Mouse (Mus musculus): ENCODE data around the gene Eif5. TPM values are rescaled to one million over a fixed set of nuclear protein-coding genes. Genes with fewer than 3 reads are reported as not detected.

Gene Eif5
- polyA plus RNA-seq, 1 experiment from 2014 or later = 575 TPM

GRCm38 (mm10) chr12:111527643-111528281, 10.1 kb upstream of the Eif5 start:
- Histone ChIP-seq H3K4me1 (no peaks in the 10 kb centered on the region), H3K4me2 (no peak overlapping the region), H3K9ac (no peak overlapping the region), H3K27ac (no peak overlapping the region), H3K36me3 (no peaks in the 10 kb centered on the region), H3K4me3 (replicated peaks) (no peak overlapping the region), H3K9me3 (no peaks in the 10 kb centered on the region), H3K27me3 (replicated peaks) (no peaks in the 10 kb centered on the region)
- ATAC-seq (ENCODE audit: insufficient read depth, low FRiP score, low read depth) = no peak
- 62% methylated on average over 8 of the region's 8 CpGs for WGBS

GRCm38 (mm10) chr12:111529192-111529591, 8.6 kb upstream of the Eif5 start:
- Histone ChIP-seq H3K9me3 (no peaks in the 10 kb centered on the region), H3K9ac (no peak overlapping the region), H3K4me3 (replicated peaks) (no peak overlapping the region), H3K27ac (no peak overlapping the region), H3K27me3 (replicated peaks) (no peaks in the 10 kb centered on the region), H3K36me3 (no peaks in the 10 kb centered on the region), H3K4me1 (no peaks in the 10 kb centered on the region), H3K4me2 (no peak overlapping the region)
- no peak for ATAC-seq (ENCODE audit: insufficient read depth, low FRiP score, low read depth)
- 15% methylated on average over 8 of the region's 8 CpGs for WGBS

GRCm38 (mm10) chr12:111533096-111533794, 4.6 kb upstream of the Eif5 start:
- H3K4me1 ChIP-seq = 0 out of 2 replicates have a peak, but pooled peaks cover 4% of the 10 kb centered on the region
- no peak overlapping the region for H3K4me3 ChIP-seq (replicated peaks)
- ATAC-seq (ENCODE audit: insufficient read depth, low FRiP score, low read depth) = no peak
- H3K27ac ChIP-seq = no peak overlapping the region
- no peak overlapping the region for H3K9ac ChIP-seq
- H3K36me3 ChIP-seq = no peaks in the 10 kb centered on the region
- no peaks in the 10 kb centered on the region for H3K9me3 ChIP-seq
- H3K27me3 ChIP-seq (replicated peaks) = no peaks in the 10 kb centered on the region
- 62% methylated on average over 11 of the region's 11 CpGs for WGBS
- no peak overlapping the region for H3K4me2 ChIP-seq

- peak overlapping the region; percentile 59 for H3K27ac ChIP-seq
- 48% methylated on average over 6 of the region's 6 CpGs for WGBS
Measured at GRCm38 (mm10) chr12:111535281-111535680, 2.5 kb upstream of the Eif5 start.

GRCm38 (mm10) chr12:111535762-111536161, 2.1 kb upstream of the Eif5 start:
- Histone ChIP-seq H3K27ac (peak overlapping the region; percentile 13; the same call in 1 of the 2 replicates), H3K4me2 (no peak overlapping the region)

More at GRCm38 (mm10) chr12:111535281-111535680, 2.5 kb upstream of the Eif5 start:
- no peak; the same call in 1 of the 2 replicates for ATAC-seq (ENCODE audit: insufficient read depth, low FRiP score, low read depth)
- Histone ChIP-seq H3K4me2 (0 out of 2 replicates have a peak overlapping the region, but pooled peaks have one; percentile 6), H3K36me3 (peaks cover 10% of the 10 kb centered on the region; the same call in 1 of the 2 replicates), H3K4me3 (replicated peaks) (no peak overlapping the region), H3K27me3 (replicated peaks) (no peaks in the 10 kb centered on the region), H3K9me3 (no peaks in the 10 kb centered on the region), H3K4me1 (peaks cover 14% of the 10 kb centered on the region), H3K9ac (no peak overlapping the region)

GRCm38 (mm10) chr12:111536746-111537145, 1.1 kb upstream of the Eif5 start:
- H3K4me2 ChIP-seq = peak overlapping the region; percentile 61
- H3K9me3 ChIP-seq = no peaks in the 10 kb centered on the region
- H3K9ac ChIP-seq = peak overlapping the region; percentile 82; the same call in 1 of the 2 replicates
- H3K4me3 ChIP-seq (replicated peaks) = peak overlapping the region; percentile 88
- no peak for ATAC-seq (ENCODE audit: insufficient read depth, low FRiP score, low read depth)
- H3K27ac ChIP-seq = peak overlapping the region; percentile 85
- peaks cover 14% of the 10 kb centered on the region for H3K4me1 ChIP-seq
- WGBS = 50% methylated on average over 4 of the region's 4 CpGs
- H3K27me3 ChIP-seq (replicated peaks) = no peaks in the 10 kb centered on the region
- H3K36me3 ChIP-seq = peaks cover 22% of the 10 kb centered on the region; the same call in 1 of the 2 replicates

More at GRCm38 (mm10) chr12:111535762-111536161, 2.1 kb upstream of the Eif5 start:
- WGBS = 68% methylated on average over 5 of the region's 5 CpGs
- H3K4me1 ChIP-seq = peaks cover 14% of the 10 kb centered on the region
- H3K9me3 ChIP-seq = no peaks in the 10 kb centered on the region
- no peaks in the 10 kb centered on the region for H3K27me3 ChIP-seq (replicated peaks)
- H3K9ac ChIP-seq = no peak overlapping the region
- H3K4me3 ChIP-seq (replicated peaks) = no peak overlapping the region
- ATAC-seq (ENCODE audit: insufficient read depth, low FRiP score, low read depth) = no peak
- peaks cover 12% of the 10 kb centered on the region; the same call in 1 of the 2 replicates for H3K36me3 ChIP-seq

GRCm38 (mm10) chr12:111537341-111537740, 475 bp upstream of the Eif5 start:
- Histone ChIP-seq H3K36me3 (peaks cover 27% of the 10 kb centered on the region; the same call in 1 of the 2 replicates), H3K27me3 (replicated peaks) (no peaks in the 10 kb centered on the region), H3K4me3 (replicated peaks) (peak overlapping the region; percentile 88), H3K4me1 (peaks cover 14% of the 10 kb centered on the region), H3K9me3 (no peaks in the 10 kb centered on the region), H3K27ac (peak overlapping the region; percentile 85), H3K4me2 (peak overlapping the region; percentile 61), H3K9ac (peak overlapping the region; percentile 82)
- ATAC-seq (ENCODE audit: insufficient read depth, low FRiP score, low read depth) = no peak
- 0% methylated on average over 22 of the region's 22 CpGs for WGBS

GRCm38 (mm10) chr12:111538292-111539040, 650 bp downstream of the Eif5 start:
- Histone ChIP-seq H3K27me3 (replicated peaks) (no peaks in the 10 kb centered on the region), H3K4me1 (peaks cover 14% of the 10 kb centered on the region), H3K27ac (peak overlapping the region; percentile 97), H3K9ac (peak overlapping the region; percentile 97), H3K4me3 (replicated peaks) (peak overlapping the region; percentile 88), H3K9me3 (no peaks in the 10 kb centered on the region), H3K36me3 (peaks cover 36% of the 10 kb centered on the region), H3K4me2 (peak overlapping the region; percentile 66)
- whole genome bisulfite sequencing = under 1% methylated on average over 98 of the region's 111 CpGs
- ATAC-seq (ENCODE audit: insufficient read depth, low FRiP score, low read depth) = peak; percentile 61

GRCm38 (mm10) chr12:111539041-111539345, 1.2 kb downstream of the Eif5 start:
- Histone ChIP-seq H3K27me3 (replicated peaks) (no peaks in the 10 kb centered on the region), H3K4me3 (replicated peaks) (peak overlapping the region; percentile 88), H3K9ac (peak overlapping the region; percentile 97), H3K4me2 (peak overlapping the region; percentile 66), H3K36me3 (peaks cover 36% of the 10 kb centered on the region), H3K27ac (peak overlapping the region; percentile 97), H3K9me3 (no peaks in the 10 kb centered on the region), H3K4me1 (peaks cover 14% of the 10 kb centered on the region)
- under 1% methylated on average over 18 of the region's 18 CpGs for WGBS
- no peak for ATAC-seq (ENCODE audit: insufficient read depth, low FRiP score, low read depth)

- ATAC-seq (ENCODE audit: insufficient read depth, low FRiP score, low read depth) = no peak
- Histone ChIP-seq H3K4me2 (no peak overlapping the region), H3K36me3 (peaks cover 27% of the 10 kb centered on the region), H3K4me1 (no peaks in the 10 kb centered on the region), H3K27me3 (replicated peaks) (no peaks in the 10 kb centered on the region), H3K9me3 (no peaks in the 10 kb centered on the region), H3K9ac (no peak overlapping the region), H3K4me3 (replicated peaks) (no peak overlapping the region), H3K27ac (no peak overlapping the region)
- 89% methylated on average over 3 of the region's 3 CpGs for WGBS
Measured at GRCm38 (mm10) chr12:111547070-111547469, 9.3 kb downstream of the Eif5 start.

- no peaks in the 10 kb centered on the region for H3K27me3 ChIP-seq (replicated peaks)
- H3K27ac ChIP-seq = no peak overlapping the region
- no peaks in the 10 kb centered on the region for H3K4me1 ChIP-seq
- WGBS = 57% methylated on average over 2 of the region's 2 CpGs
- H3K4me2 ChIP-seq = no peak overlapping the region
- no peaks in the 10 kb centered on the region for H3K9me3 ChIP-seq
- no peak for ATAC-seq (ENCODE audit: insufficient read depth, low FRiP score, low read depth)
- H3K4me3 ChIP-seq (replicated peaks) = no peak overlapping the region
- peaks cover 16% of the 10 kb centered on the region for H3K36me3 ChIP-seq
- H3K9ac ChIP-seq = no peak overlapping the region
Measured at GRCm38 (mm10) chr12:111548555-111549289, 10.9 kb downstream of the Eif5 start.

All from stomach, embryonic 15.5 days (tissue).